Mouse (Mus musculus) c-Kit-positive CD71-positive TER-119-negative erythroid progenitor cells, embryonic 14.5 days (primary cell): ENCODE results near the gene Nup85.
"Not testable (repeated sequence)": the region's sequence is repeated elsewhere in the genome, so short reads cannot be mapped to it uniquely, and the experiment has no call there.

Experiments
- DNase-seq: peaks from one replicate; pipeline ENCODE4 v3.0.0-alpha.2; 2013; ENCODE audit warnings: low read depth

The Nup85 gene

GRCm38 (mm10) chr11:115564064-115564809, at the start of gene Nup85:
Gene Nup85, plus strand, starts transcription at chr11:115564434.
- peak; percentile 94 for DNase-seq

GRCm38 (mm10) chr11:115515021-115515420, 49.2 kb upstream of the Nup85 start:
- no peak for DNase-seq

DNA sequence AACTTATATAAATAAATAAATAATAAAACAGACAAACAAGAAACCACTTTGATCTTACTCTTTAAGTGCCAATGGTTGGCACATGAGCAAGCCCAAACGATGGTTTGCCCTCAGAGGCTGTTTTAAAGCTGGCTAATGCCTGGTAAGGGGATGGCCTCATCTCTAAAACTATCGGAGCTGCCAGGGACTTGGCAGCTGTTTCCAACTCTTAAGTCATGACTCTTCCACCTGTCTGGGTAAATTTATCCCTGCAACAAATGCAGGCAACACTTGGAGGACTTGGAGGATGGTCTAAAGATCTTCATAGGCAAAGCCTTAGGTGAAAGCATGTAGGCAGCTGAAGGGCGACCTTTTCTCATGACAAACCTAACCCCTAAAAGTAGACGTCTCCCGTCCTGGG, 47.3 kb upstream of the Nup85 start:
- DNase-seq, result no peak

DNA sequence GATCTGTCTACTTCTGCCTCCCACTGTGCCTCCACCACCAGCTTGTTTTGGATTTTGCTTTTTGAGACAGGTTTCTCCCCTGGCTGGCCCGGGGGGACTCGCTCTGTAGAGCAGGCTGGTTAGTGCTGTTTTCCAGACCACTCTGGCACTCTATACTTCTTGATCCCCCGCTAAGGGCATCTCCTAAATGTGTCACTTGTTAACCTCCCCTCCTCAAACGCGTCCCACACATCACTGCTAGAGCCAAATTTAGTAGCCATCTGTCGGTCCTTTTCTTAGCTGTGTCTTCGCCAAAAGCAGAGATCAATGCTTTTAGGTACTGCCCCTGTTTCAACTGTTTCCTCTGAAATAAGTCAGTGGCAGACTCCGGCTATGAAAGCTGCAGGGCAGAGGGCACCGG, 45.5 kb upstream of the Nup85 start:
- DNase-seq, result no peak

- DNase-seq, result no peak
These were observed 44.7 kb upstream of the Nup85 start for GRCm38 (mm10) chr11:115519581-115519980.

- no peak for DNase-seq
These were observed 44.0 kb upstream of the Nup85 start for GRCm38 (mm10) chr11:115520218-115520617.

DNA sequence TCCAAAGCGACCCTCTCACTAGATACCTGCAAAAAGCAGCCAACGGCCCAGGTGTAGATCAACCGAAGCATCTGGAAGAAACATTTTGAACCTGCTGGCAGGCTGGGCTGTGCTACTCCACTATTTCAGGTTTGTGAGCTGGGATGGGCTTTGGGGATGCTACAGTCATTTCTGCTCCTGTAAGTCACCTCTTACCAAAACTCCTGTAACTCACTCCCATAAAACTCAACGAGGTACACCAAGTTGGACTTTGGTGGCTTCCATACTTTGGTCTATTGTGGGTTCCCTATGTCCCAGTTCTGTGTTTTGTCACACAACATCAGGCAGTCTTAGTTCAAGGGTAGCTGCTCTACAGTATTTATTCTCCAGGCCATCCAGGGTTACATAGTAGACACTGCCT, 43.2 kb upstream of the Nup85 start:
- DNase-seq, result no peak

GRCm38 (mm10) chr11:115522238-115522637, 42.0 kb upstream of the Nup85 start:
- no peak for DNase-seq

- DNase-seq, result no peak
These were observed 41.5 kb upstream of the Nup85 start for GRCm38 (mm10) chr11:115522703-115523102.

DNA sequence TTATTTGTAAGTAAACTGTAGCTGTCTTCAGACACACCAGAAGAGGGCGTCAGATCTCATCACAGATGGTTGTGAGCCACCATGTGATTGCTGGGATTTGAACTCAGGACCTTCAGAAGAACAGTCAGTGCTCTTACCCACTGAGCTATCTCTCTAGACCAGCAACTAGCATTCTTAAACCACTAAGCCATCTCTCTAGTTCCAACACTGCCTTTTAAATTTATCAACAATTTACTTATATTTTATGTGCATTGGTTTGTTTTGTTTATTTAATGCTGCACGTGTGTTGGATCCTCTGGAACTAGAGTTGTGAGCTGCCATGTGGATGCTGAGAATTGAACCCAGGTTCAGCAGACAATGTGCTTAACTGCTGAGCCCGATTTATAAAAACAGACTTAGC, 37.8 kb upstream of the Nup85 start:
- DNase-seq, result not testable (repeated sequence)

GRCm38 (mm10) chr11:115534759-115535371, 29.4 kb upstream of the Nup85 start:
- DNase-seq, result no peak

- peak; percentile 34 for DNase-seq
These were observed 28.7 kb upstream of the Nup85 start for GRCm38 (mm10) chr11:115535401-115536037.

DNA sequence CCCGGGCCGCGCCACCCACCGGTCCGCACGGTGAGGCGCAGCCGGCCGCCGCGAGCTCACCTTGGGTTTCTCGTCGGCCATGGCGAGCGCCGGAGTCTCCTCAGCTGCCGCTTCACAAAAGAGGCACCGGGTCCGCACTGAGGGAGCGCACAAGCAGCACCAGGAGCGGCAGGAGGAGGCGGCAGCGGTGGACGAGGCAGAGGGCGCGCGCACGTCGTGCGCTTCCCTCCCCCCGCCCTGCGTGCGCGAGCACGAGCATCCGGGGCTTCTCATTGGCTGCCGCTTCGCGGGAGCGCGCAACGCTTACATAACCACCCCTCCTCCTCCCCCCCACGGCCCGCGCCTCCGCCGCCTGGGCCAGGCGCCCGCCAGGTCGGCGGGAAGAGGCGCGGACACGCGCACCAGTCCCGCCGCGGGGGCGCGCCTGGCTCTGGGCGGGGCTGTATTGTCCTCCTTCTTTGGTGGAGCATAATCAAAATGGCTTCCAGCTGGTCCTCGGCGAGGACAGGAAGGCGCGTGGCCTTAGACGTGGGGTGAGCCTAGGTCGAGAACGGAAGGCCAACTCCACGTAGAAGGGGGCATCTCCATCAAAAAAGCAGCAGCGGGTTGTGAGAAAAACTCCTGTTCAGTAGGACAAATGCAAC, 28.1 kb upstream of the Nup85 start, which contains the start of gene Sumo2:
Gene Sumo2 (minus strand): TSS at position 239 of the 644 bp plus-strand sequence.
- DNase-seq, result peak; percentile 94

DNA sequence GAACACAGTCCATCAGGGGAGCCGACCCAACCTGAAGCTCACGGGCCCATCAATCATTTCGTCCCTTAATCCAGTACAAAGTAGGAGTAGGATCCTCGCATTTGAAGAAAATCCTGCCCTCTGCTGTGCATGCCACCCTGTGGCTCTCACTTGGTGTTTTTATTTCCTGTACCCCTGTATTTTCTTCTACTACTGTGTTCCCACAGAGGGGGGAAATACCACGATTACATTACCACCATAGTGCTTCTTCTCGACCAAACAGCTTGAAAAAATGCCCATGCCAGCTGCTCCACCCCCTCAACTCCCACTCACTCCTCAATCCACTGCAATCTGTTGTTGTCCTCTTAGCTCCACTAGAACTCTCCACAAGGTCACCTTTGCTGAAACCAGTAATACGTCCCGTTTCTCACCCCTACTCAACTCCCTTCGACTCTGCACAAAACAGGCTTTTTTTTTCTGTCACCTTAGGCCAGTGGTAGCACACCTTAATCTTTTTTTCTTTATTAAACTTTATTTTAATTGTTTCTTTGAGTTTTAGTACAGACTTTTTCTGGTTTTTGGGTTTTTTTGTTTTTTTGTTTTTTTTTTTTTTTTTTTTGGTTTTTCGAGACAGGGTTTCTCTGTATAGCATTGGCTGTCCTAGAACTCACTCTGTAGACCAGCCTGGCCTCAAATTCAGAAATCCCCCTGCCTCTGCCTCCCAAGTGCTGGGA, 27.2 kb upstream of the Nup85 start:
- DNase-seq, result no peak

DNA sequence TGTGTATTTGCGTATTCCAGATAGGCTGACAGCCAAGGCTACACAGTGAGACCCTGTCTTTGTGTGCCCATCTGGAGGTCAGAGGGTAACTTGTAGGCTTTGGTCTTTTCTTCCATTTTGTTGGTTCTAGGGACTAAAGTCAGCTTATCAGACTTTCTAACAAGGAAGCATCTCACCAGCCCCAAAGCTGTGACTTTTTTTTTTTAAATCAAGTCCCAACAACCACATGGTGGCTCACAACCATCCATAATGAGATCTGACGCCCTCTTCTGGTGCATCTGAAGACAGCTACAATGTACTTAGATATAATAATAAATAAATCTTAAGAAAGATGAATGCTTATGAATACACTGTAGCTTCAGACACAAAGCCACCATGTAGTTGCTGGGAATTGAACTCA, 26.2 kb upstream of the Nup85 start:
- DNase-seq, result no peak

GRCm38 (mm10) chr11:115543571-115543970, 20.7 kb upstream of the Nup85 start:
- DNase-seq, result no peak

DNA sequence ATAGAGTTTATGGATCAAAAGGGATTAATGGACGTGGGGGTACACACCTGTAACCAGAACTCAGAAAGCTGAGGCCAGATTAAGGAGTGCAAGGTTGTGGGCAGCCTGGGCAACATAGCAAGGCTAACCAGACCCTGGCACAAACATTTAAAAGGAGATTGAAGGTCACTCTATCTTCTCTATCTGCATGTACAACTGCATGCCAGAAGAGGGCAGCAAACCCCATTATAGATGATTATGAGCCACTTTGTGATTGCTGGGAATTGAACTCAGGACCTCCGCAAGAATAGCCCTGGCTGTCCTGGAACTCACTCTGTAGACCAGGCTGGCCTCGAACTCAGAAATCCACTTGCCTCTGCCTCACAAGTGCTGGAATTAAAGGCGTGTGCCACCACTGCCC, 11.5 kb upstream of the Nup85 start:
- DNase-seq, result no peak

- DNase-seq, result no peak
These were observed 8.5 kb upstream of the Nup85 start for GRCm38 (mm10) chr11:115555717-115556116.

DNA sequence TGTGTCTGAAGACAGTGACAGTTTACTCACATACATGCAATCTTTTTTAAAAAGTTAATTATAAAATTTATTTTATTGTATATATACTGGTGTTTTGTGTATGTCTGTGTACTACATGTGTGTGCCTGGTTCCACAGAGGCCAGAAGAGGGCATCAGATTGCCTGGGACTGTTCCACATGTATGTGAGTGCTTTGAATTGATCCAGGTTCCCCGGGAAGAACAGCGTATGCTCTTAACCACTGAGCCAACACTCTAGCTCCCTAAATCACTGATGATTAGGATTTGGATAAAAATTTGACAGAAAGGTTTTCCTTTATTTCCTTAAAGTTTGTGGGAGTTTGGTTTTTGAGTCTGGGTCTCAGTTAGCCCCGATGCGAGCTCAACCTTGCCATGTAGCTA, 828 bp upstream of the Nup85 start:
- no peak for DNase-seq

- no peak for DNase-seq
These were observed 727 bp downstream of the Nup85 start for GRCm38 (mm10) chr11:115564961-115565360.

GRCm38 (mm10) chr11:115579080-115579479, 14.8 kb downstream of the Nup85 start:
- DNase-seq, result no peak
